Mouse (Mus musculus): ENCODE measurements around the gene Etfdh. TPM values are rescaled to one million over a fixed set of nuclear protein-coding genes. Genes with fewer than 3 reads are reported as not detected.
A peak's percentile ranks its signal among the peaks of the same experiment; 100 is the strongest.
"Not testable (repeated sequence)": the region's sequence is repeated elsewhere in the genome, so short reads cannot be mapped to it uniquely, and the experiment has no call there.

Gene Etfdh
- polyA plus RNA-seq, 1 experiment, result 28.4 TPM

DNA sequence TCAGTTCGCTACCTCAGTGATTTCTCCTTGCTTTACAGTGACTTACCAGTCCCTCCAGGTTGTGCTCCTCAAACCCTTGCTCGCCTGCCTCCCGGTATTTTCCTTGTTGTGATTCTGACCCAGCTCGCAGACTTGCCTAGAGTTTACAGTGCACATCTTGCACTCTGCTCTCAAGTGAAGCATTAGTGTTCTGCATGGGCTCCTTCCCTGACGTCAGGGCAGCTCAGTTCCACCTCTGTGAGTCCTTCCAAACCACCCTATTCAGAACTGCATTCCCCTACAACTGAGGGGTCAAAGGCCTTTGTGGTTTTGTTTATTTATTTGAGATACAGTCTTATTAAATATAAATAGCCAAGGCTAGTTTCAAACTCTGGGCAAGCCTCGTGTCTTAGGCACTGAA, 51.1 kb downstream of the Etfdh start:
- H3K4me1 ChIP-seq (ENCODE audit: control insufficient read depth, insufficient read depth, low read length), result peaks cover 1% of the 10 kb centered on the region
- TF ChIP-seq CTCF (IDR thresholded peaks at IDR 0.05; ENCODE audit: low read depth, low read length), result no peak
- no peak for TF ChIP-seq POLR2A (IDR thresholded peaks at IDR 0.05; ENCODE audit: borderline replicate concordance, low read depth, low read length)
- no peak overlapping the region for H3K27ac ChIP-seq (ENCODE audit: insufficient read depth, low read depth, low read length)

GRCm38 (mm10) chr3:79577606-79578005, 51.7 kb downstream of the Etfdh start:
- TF ChIP-seq POLR2A (IDR thresholded peaks at IDR 0.05; ENCODE audit: borderline replicate concordance, low read depth, low read length) (no peak), CTCF (IDR thresholded peaks at IDR 0.05; ENCODE audit: low read depth, low read length) (no peak)
- Histone ChIP-seq H3K27ac (ENCODE audit: insufficient read depth, low read depth, low read length) (no peak overlapping the region), H3K4me1 (ENCODE audit: control insufficient read depth, insufficient read depth, low read length) (peaks cover 7% of the 10 kb centered on the region), H3K4me3 (ENCODE audit: insufficient read depth, low read length) (no peak overlapping the region)

More for the DNA sequence above, 51.1 kb downstream of the Etfdh start:
- H3K4me3 ChIP-seq (ENCODE audit: insufficient read depth, low read length), result no peak overlapping the region

DNA sequence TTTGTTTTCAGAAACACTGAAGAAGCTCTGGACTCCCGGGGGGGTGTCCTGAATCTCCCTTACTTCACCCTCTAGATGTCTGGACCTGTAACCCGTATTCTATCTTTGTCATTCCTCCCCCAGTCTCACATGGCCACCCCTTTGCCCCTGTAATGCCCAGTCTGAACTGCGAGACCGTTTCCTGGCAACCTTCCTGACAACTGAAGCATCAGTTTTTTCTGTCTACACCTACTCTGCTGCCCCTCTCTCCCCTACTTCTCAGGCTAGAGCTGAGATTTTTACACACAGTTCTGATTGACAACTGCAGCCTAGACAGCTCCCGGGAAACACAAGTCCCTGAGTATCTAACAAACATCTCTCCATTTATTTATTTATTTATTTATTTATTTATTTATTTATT, 52.4 kb downstream of the Etfdh start:
- Histone ChIP-seq H3K4me3 (ENCODE audit: insufficient read depth, low read length) (no peak overlapping the region), H3K27ac (ENCODE audit: insufficient read depth, low read depth, low read length) (no peak overlapping the region), H3K4me1 (ENCODE audit: control insufficient read depth, insufficient read depth, low read length) (peaks cover 7% of the 10 kb centered on the region)
- no peak for TF ChIP-seq POLR2A (IDR thresholded peaks at IDR 0.05; ENCODE audit: borderline replicate concordance, low read depth, low read length)
- no peak for TF ChIP-seq CTCF (IDR thresholded peaks at IDR 0.05; ENCODE audit: low read depth, low read length)

DNA sequence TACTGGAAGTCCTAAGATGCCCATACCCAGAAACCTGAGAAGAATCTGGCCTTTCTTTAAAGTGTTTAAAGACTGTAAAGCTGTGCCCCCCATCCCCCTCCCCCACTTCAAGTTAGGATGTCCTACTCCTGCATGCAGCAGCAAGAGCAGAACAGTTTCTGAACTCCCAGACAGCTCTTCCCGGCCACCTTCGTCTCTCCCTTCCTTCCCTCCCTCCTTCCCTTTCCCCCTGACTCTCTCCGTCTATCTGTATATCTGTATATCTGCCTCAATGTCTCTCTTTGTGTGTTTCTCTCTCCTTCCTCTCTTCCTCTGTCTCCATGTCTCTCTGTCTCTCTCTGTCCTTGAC, 52.9 kb downstream of the Etfdh start:
- Histone ChIP-seq H3K27ac (ENCODE audit: insufficient read depth, low read depth, low read length) (no peak overlapping the region), H3K4me1 (ENCODE audit: control insufficient read depth, insufficient read depth, low read length) (peaks cover 7% of the 10 kb centered on the region), H3K4me3 (ENCODE audit: insufficient read depth, low read length) (no peak overlapping the region)
- no peak for TF ChIP-seq CTCF (IDR thresholded peaks at IDR 0.05; ENCODE audit: low read depth, low read length)
- no peak for TF ChIP-seq POLR2A (IDR thresholded peaks at IDR 0.05; ENCODE audit: borderline replicate concordance, low read depth, low read length)

DNA sequence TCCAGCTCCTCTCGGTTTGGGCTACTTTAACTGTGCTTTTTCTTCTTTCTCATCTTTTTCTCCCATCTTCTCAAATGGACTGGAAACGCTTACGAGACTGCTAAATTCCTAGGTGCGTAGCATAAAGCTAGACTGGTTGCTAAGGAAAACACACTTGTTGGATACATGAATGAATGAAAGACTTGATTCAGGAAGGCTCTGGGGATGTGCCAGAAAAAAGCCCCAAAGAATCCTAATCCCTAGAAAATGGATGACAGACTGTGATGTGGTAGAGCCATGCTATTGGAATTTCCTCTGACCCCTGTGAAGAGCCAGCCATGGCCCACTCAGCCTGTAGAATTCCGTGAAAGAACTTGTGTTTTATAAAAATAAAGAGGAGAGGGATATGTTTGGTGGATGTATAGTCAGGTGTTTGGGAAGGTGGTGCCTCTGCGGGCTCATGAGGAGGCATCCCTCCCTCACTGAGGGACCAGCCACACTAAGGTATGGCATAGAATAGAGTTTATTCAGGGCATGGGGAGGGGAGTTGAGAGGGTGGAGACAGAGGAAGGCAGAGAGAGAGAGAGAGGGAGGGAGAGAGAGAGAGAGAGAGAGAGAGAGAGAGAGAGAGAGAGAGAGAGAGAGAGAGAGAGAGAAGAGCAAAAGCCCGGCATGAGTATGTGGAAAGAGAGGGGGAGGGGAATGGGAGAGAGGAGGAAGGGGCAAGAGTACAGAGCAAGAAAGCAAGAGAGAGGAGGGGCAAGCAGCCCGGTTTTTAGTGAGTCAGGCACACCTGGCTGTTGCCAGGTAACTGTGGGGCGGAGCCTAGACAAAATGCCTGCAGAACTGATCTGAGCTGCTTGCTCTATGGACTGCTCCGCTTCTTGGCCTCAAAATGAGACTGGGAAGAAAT, 53.5 kb downstream of the Etfdh start:
- H3K27ac ChIP-seq (ENCODE audit: insufficient read depth, low read depth, low read length), result no peak overlapping the region
- H3K4me3 ChIP-seq (ENCODE audit: insufficient read depth, low read length), result no peak overlapping the region
- peaks cover 13% of the 10 kb centered on the region for H3K4me1 ChIP-seq (ENCODE audit: control insufficient read depth, insufficient read depth, low read length)
- TF ChIP-seq POLR2A (IDR thresholded peaks at IDR 0.05; ENCODE audit: borderline replicate concordance, low read depth, low read length), result no peak
- TF ChIP-seq CTCF (IDR thresholded peaks at IDR 0.05; ENCODE audit: low read depth, low read length), result no peak

DNA sequence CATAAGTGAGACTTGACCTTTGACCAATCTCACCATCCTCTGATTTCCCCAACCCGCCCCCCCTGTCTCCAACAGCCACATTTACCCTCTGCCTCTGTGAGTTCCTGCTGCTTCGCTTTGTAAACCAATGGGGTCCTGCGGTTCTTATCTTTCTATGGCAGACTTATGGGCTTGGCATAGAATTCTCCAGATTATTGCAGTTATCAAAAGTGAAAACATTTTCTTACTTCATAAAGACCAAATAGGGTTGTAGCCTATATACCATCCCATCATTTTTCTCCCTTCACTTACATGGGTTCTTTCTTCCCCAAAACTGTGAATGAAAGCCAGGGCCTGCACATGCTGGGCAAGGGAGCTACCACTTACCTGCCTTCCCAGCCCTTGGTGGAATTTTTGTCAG, 55.0 kb downstream of the Etfdh start:
- Histone ChIP-seq H3K4me3 (ENCODE audit: insufficient read depth, low read length) (no peak overlapping the region), H3K27ac (ENCODE audit: insufficient read depth, low read depth, low read length) (no peak overlapping the region), H3K4me1 (ENCODE audit: control insufficient read depth, insufficient read depth, low read length) (peaks cover 14% of the 10 kb centered on the region)
- TF ChIP-seq POLR2A (IDR thresholded peaks at IDR 0.05; ENCODE audit: borderline replicate concordance, low read depth, low read length), result no peak
- TF ChIP-seq CTCF (IDR thresholded peaks at IDR 0.05; ENCODE audit: low read depth, low read length), result no peak

- peak overlapping the region; percentile 95 for H3K27ac ChIP-seq (ENCODE audit: insufficient read depth, low read depth, low read length)
- not testable (repeated sequence) for H3K4me3 ChIP-seq (ENCODE audit: insufficient read depth, low read length)
- peaks cover 19% of the 10 kb centered on the region for H3K4me1 ChIP-seq (ENCODE audit: control insufficient read depth, insufficient read depth, low read length)
Measured at GRCm38 (mm10) chr3:79573376-79573775, 55.9 kb downstream of the Etfdh start.

GRCm38 (mm10) chr3:79572399-79572798, 56.9 kb downstream of the Etfdh start:
- H3K4me1 ChIP-seq (ENCODE audit: control insufficient read depth, insufficient read depth, low read length), result peaks cover 19% of the 10 kb centered on the region
- TF ChIP-seq POLR2A (IDR thresholded peaks at IDR 0.05; ENCODE audit: borderline replicate concordance, low read depth, low read length), result no peak
- TF ChIP-seq CTCF (IDR thresholded peaks at IDR 0.05; ENCODE audit: low read depth, low read length), result no peak
- H3K4me3 ChIP-seq (ENCODE audit: insufficient read depth, low read length), result peak overlapping the region; percentile 58
- peak overlapping the region; percentile 99 for H3K27ac ChIP-seq (ENCODE audit: insufficient read depth, low read depth, low read length)

GRCm38 (mm10) chr3:79569351-79569681, 60.0 kb downstream of the Etfdh start:
- peaks cover 19% of the 10 kb centered on the region for H3K4me1 ChIP-seq (ENCODE audit: control insufficient read depth, insufficient read depth, low read length)
- H3K4me3 ChIP-seq (ENCODE audit: insufficient read depth, low read length), result no peak overlapping the region
- TF ChIP-seq CTCF (IDR thresholded peaks at IDR 0.05; ENCODE audit: low read depth, low read length), result no peak
- TF ChIP-seq POLR2A (IDR thresholded peaks at IDR 0.05; ENCODE audit: borderline replicate concordance, low read depth, low read length), result no peak
- peak overlapping the region; percentile 18 for H3K27ac ChIP-seq (ENCODE audit: insufficient read depth, low read depth, low read length)

- peak overlapping the region; percentile 78 for H3K27ac ChIP-seq (ENCODE audit: insufficient read depth, low read depth, low read length)
- peaks cover 19% of the 10 kb centered on the region for H3K4me1 ChIP-seq (ENCODE audit: control insufficient read depth, insufficient read depth, low read length)
- no peak for TF ChIP-seq CTCF (IDR thresholded peaks at IDR 0.05; ENCODE audit: low read depth, low read length)
- no peak for TF ChIP-seq POLR2A (IDR thresholded peaks at IDR 0.05; ENCODE audit: borderline replicate concordance, low read depth, low read length)
- H3K4me3 ChIP-seq (ENCODE audit: insufficient read depth, low read length), result no peak overlapping the region
Measured at GRCm38 (mm10) chr3:79568629-79569350, 60.5 kb downstream of the Etfdh start.
